In the genomic region with DNA sequence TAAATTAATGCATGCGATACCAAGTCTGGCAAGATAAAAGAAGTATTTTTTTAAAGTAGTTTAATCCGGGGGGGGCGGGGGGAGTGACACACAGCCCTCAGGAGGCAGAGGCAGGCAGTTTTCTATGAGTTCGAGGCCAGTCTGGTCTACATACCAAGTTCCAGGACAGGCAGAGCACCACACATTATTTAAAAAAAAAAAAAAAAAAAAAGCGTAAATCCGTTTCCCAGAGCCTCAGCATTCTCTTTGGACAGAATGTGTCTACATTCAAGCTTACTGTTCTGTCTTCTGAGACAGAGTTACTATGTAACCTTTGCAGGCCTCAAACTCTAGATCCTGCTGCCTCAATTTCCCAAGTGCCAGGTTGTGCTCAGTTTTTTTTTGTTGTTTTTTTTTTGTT, we compare ENCODE assay signal across 9 mouse cellular contexts. TPM values are rescaled to one million over a fixed set of nuclear protein-coding genes. Genes with fewer than 3 reads are reported as not detected.
DNase-seq lines count a peak whose midpoint lies in the region; ATAC-seq and TF ChIP-seq lines count a peak whose summit lies in the region.
"Had no signal": no experiment of that assay in that cellular context is flagged by ENCODE, and none has a peak within 500 bp of the region (broad histone marks: within the 10 kb centered on the region; RNA-seq: fewer than 3 reads in every experiment).

No protein-coding gene starts in this region.

- H3K9ac ChIP-seq in lung, postnatal 0 days (replicated peaks; ENCODE audit: low read depth): no peak overlapping the region
- no peak overlapping the region for H3K9ac ChIP-seq in forebrain, embryonic 12.5 days
- peak overlapping the region; percentile 34; the same call in 1 of the 2 replicates for H3K9ac ChIP-seq in limb, embryonic 14.5 days (ENCODE audit: low read depth, low read length, severe bottlenecking)
- no peak overlapping the region for H3K9ac ChIP-seq in stomach, embryonic 15.5 days

- H3K4me2 ChIP-seq in lung, postnatal 0 days (replicated peaks; ENCODE audit: low read depth, low read length): peak overlapping the region; percentile 75
- H3K4me2 ChIP-seq in forebrain, embryonic 12.5 days: peak overlapping the region; percentile 85
- peak overlapping the region; percentile 89 for H3K4me2 ChIP-seq in limb, embryonic 14.5 days (replicated peaks; ENCODE audit: low read depth, low read length, severe bottlenecking)
- peak overlapping the region; percentile 85 for H3K4me2 ChIP-seq in stomach, embryonic 15.5 days

- TF ChIP-seq CTCF in lung, postnatal 0 days (IDR thresholded peaks at IDR 0.05): no peak

- no peak for TF ChIP-seq EP300 in lung, postnatal 0 days (IDR thresholded peaks at IDR 0.05)

- no peak for DNase-seq in lung, postnatal 0 days (ENCODE audit: low spot score)
- no peak for DNase-seq in lung, postnatal 4 days
- DNase-seq in limb, embryonic 14.5 days (ENCODE audit: low spot score): no peak
- DNase-seq in layer of hippocampus, postnatal 10 days (ENCODE audit: low spot score in 2 of 2): no peak
- no peak for DNase-seq in cerebellum, postnatal 14 days

- H3K4me3 ChIP-seq in lung, postnatal 0 days (ENCODE audit: low read depth, low read length): peak overlapping the region; percentile 61
- peak overlapping the region; percentile 56 for H3K4me3 ChIP-seq in forebrain, embryonic 12.5 days (replicated peaks)
- H3K4me3 ChIP-seq in limb, embryonic 14.5 days (replicated peaks; ENCODE audit: low read length): peak overlapping the region; percentile 65
- H3K4me3 ChIP-seq in stomach, embryonic 15.5 days (replicated peaks): peak overlapping the region; percentile 72

- peaks cover 4% of the 10 kb centered on the region; the same call in 1 of the 2 replicates for H3K4me1 ChIP-seq in lung, postnatal 0 days (ENCODE audit: insufficient read depth, low read depth, low read length)
- H3K4me1 ChIP-seq in forebrain, embryonic 12.5 days: peaks cover 14% of the 10 kb centered on the region
- peaks cover 5% of the 10 kb centered on the region for H3K4me1 ChIP-seq in limb, embryonic 14.5 days (ENCODE audit: control insufficient read depth, insufficient read depth, low read length)
- peaks cover 15% of the 10 kb centered on the region for H3K4me1 ChIP-seq in stomach, embryonic 15.5 days

- H3K27me3 ChIP-seq in lung, postnatal 0 days (replicated peaks; ENCODE audit: insufficient read depth, low read length): no peaks in the 10 kb centered on the region
- H3K27me3 ChIP-seq in forebrain, embryonic 12.5 days: peaks cover 10% of the 10 kb centered on the region
- H3K27me3 ChIP-seq in limb, embryonic 14.5 days (ENCODE audit: control insufficient read depth, insufficient read depth, low read length): no peaks in the 10 kb centered on the region
- H3K27me3 ChIP-seq in stomach, embryonic 15.5 days (replicated peaks): no peaks in the 10 kb centered on the region

- H3K9me3 ChIP-seq in lung, postnatal 0 days (ENCODE audit: low read length): no peaks in the 10 kb centered on the region
- no peaks in the 10 kb centered on the region for H3K9me3 ChIP-seq in forebrain, embryonic 12.5 days
- no peaks in the 10 kb centered on the region for H3K9me3 ChIP-seq in limb, embryonic 14.5 days (ENCODE audit: control insufficient read depth, low read length)
- H3K9me3 ChIP-seq in stomach, embryonic 15.5 days: no peaks in the 10 kb centered on the region

- WGBS in lung, postnatal 0 days: 42% methylated on average over 6 of the region's 6 CpGs
- WGBS in forebrain, embryonic 12.5 days: 58% methylated on average over 6 of the region's 6 CpGs
- 49% methylated on average over 6 of the region's 6 CpGs for WGBS in limb, embryonic 14.5 days
- WGBS in stomach, embryonic 15.5 days: 49% methylated on average over 6 of the region's 6 CpGs

- no peak for ATAC-seq in lung, postnatal 0 days
- ATAC-seq in forebrain, embryonic 12.5 days (ENCODE audit: low FRiP score): no peak
- ATAC-seq in limb, embryonic 14.5 days (ENCODE audit: low FRiP score, low read depth): no peak
- ATAC-seq in stomach, embryonic 15.5 days (ENCODE audit: insufficient read depth, low FRiP score, low read depth): no peak

- no peak for TF ChIP-seq POLR2A in limb, embryonic 14.5 days (IDR thresholded peaks at IDR 0.05; ENCODE audit: borderline replicate concordance, extremely low read depth, insufficient read depth, insufficient read length)

- H3K36me3 ChIP-seq in lung, postnatal 0 days (ENCODE audit: insufficient read depth, low read length): no peaks in the 10 kb centered on the region
- 0 out of 2 replicates have a peak, but pooled peaks cover 8% of the 10 kb centered on the region for H3K36me3 ChIP-seq in forebrain, embryonic 12.5 days (replicated peaks)
- H3K36me3 ChIP-seq in limb, embryonic 14.5 days (ENCODE audit: control insufficient read depth, insufficient read depth, low read length): no peaks in the 10 kb centered on the region
- H3K36me3 ChIP-seq in stomach, embryonic 15.5 days: 0 out of 2 replicates have a peak, but pooled peaks cover 2% of the 10 kb centered on the region

- no peak overlapping the region for H3K27ac ChIP-seq in lung, postnatal 0 days (ENCODE audit: low read length)
- H3K27ac ChIP-seq in forebrain, embryonic 12.5 days: no peak overlapping the region
- H3K27ac ChIP-seq in limb, embryonic 14.5 days (replicated peaks; ENCODE audit: low read depth, low read length): no peak overlapping the region; the same call in 1 of the 2 replicates
- H3K27ac ChIP-seq in stomach, embryonic 15.5 days: peak overlapping the region; percentile 57; the same call in 1 of the 2 replicates

RNA-seq across cellular contexts. Expression of a gene that starts 0.5 kb away (rescaled TPM):
- polyA plus RNA-seq in lung, postnatal 0 days (2015; fragmentation: Nextera tagmentation; extraction: Ambion mirVana): 16.0 and 16.9 TPM in 2 replicates
- polyA plus RNA-seq in forebrain, embryonic 12.5 days (2016; fragmentation: Nextera tagmentation; extraction: Ambion mirVana): 21.1 and 21.8 TPM in 2 replicates
- polyA plus RNA-seq in limb, embryonic 14.5 days (2012; rRNA removed): 22.3 and 27.4 TPM in 2 replicates
- polyA plus RNA-seq in limb, embryonic 14.5 days (2014; fragmentation: Nextera tagmentation; extraction: Ambion mirVana): 36.9 and 38.7 TPM in 2 replicates
- polyA plus RNA-seq in stomach, embryonic 15.5 days (2015; fragmentation: Nextera tagmentation; extraction: Ambion mirVana): 31.1 and 34.6 TPM in 2 replicates
- total RNA-seq in layer of hippocampus, postnatal 10 days (2021): 10 to 100 TPM; 11.5 to 12.8 TPM

RNA-seq across cellular contexts. Expression of a gene that starts 13.5 kb away (rescaled TPM):
- polyA plus RNA-seq in lung, postnatal 0 days (2015; fragmentation: Nextera tagmentation; extraction: Ambion mirVana): not detected in 2 replicates
- 0.18 and 0.42 TPM in 2 replicates for polyA plus RNA-seq in forebrain, embryonic 12.5 days (2016; fragmentation: Nextera tagmentation; extraction: Ambion mirVana)
- 0.88 and 1.7 TPM in 2 replicates for polyA plus RNA-seq in limb, embryonic 14.5 days (2012; rRNA removed)
- polyA plus RNA-seq in limb, embryonic 14.5 days (2014; fragmentation: Nextera tagmentation; extraction: Ambion mirVana): 0.17 and 0.37 TPM in 2 replicates
- 0.14 TPM in 1 of 2 replicates, not detected in the other for polyA plus RNA-seq in stomach, embryonic 15.5 days (2015; fragmentation: Nextera tagmentation; extraction: Ambion mirVana)
- total RNA-seq in layer of hippocampus, postnatal 10 days (2021): not detected
- total RNA-seq: adrenal gland, postnatal 25 days; gastrocnemius, postnatal 36 days had no signal

RNA-seq across cellular contexts. Expression of a gene that starts 17.9 kb away (rescaled TPM):
- 0.82 and 0.92 TPM in 2 replicates for polyA plus RNA-seq in lung, postnatal 0 days (2015; fragmentation: Nextera tagmentation; extraction: Ambion mirVana)
- polyA plus RNA-seq in forebrain, embryonic 12.5 days (2016; fragmentation: Nextera tagmentation; extraction: Ambion mirVana): 0.94 and 1.3 TPM in 2 replicates
- 4.8 and 5.8 TPM in 2 replicates for polyA plus RNA-seq in limb, embryonic 14.5 days (2012; rRNA removed)
- 2.0 and 2.5 TPM in 2 replicates for polyA plus RNA-seq in limb, embryonic 14.5 days (2014; fragmentation: Nextera tagmentation; extraction: Ambion mirVana)
- polyA plus RNA-seq in stomach, embryonic 15.5 days (2015; fragmentation: Nextera tagmentation; extraction: Ambion mirVana): 4.3 and 5.2 TPM in 2 replicates
- 10 to 100 TPM; 12.2 to 17.1 TPM for total RNA-seq in layer of hippocampus, postnatal 10 days (2021)

RNA-seq across cellular contexts. Expression of a gene that starts 19.7 kb away (rescaled TPM):
- 11.2 and 14.5 TPM in 2 replicates for polyA plus RNA-seq in lung, postnatal 0 days (2015; fragmentation: Nextera tagmentation; extraction: Ambion mirVana)
- 74.7 and 77.3 TPM in 2 replicates for polyA plus RNA-seq in forebrain, embryonic 12.5 days (2016; fragmentation: Nextera tagmentation; extraction: Ambion mirVana)
- polyA plus RNA-seq in limb, embryonic 14.5 days (2012; rRNA removed): 31.7 and 32.4 TPM in 2 replicates
- polyA plus RNA-seq in limb, embryonic 14.5 days (2014; fragmentation: Nextera tagmentation; extraction: Ambion mirVana): 48.6 and 54.7 TPM in 2 replicates
- 43.7 and 46.4 TPM in 2 replicates for polyA plus RNA-seq in stomach, embryonic 15.5 days (2015; fragmentation: Nextera tagmentation; extraction: Ambion mirVana)
- 10 to 100 TPM in 1 of 2 experiments, 1 to 10 TPM in 1; 7.8 to 10.1 TPM for total RNA-seq in layer of hippocampus, postnatal 10 days (2021)

RNA-seq across cellular contexts. Expression of a gene that starts 32.1 kb away (rescaled TPM):
- 26.4 and 28.3 TPM in 2 replicates for polyA plus RNA-seq in lung, postnatal 0 days (2015; fragmentation: Nextera tagmentation; extraction: Ambion mirVana)
- polyA plus RNA-seq in forebrain, embryonic 12.5 days (2016; fragmentation: Nextera tagmentation; extraction: Ambion mirVana): 19.2 and 20.3 TPM in 2 replicates
- 113 and 117 TPM in 2 replicates for polyA plus RNA-seq in limb, embryonic 14.5 days (2012; rRNA removed)
- 33.8 and 35.9 TPM in 2 replicates for polyA plus RNA-seq in limb, embryonic 14.5 days (2014; fragmentation: Nextera tagmentation; extraction: Ambion mirVana)
- polyA plus RNA-seq in stomach, embryonic 15.5 days (2015; fragmentation: Nextera tagmentation; extraction: Ambion mirVana): 27.3 and 29.8 TPM in 2 replicates
- total RNA-seq in layer of hippocampus, postnatal 10 days (2021): 10 to 100 TPM; 11.3 to 16.1 TPM
